Mouse (Mus musculus): ENCODE measurements around the gene Cdc42ep3. TPM values are rescaled to one million over a fixed set of nuclear protein-coding genes. Genes with fewer than 3 reads are reported as not detected.

Cdc42ep3 gene
- polyA plus RNA-seq, 1 experiment from 2014 or later = 55.8 TPM

- WGBS (ENCODE audit: insufficient replicate concordance) = 64% methylated on average over 7 of the region's 7 CpGs
Observed at GRCm38 (mm10) chr17:79305644-79306043, 49.2 kb downstream of the Cdc42ep3 start.

GRCm38 (mm10) chr17:79303744-79304497 lies 51.0 kb downstream of the Cdc42ep3 start:
- Histone ChIP-seq H3K36me3 (ENCODE audit: control insufficient read depth, insufficient read depth) (no peaks in the 10 kb centered on the region), H3K27ac (ENCODE audit: low read length) (0 out of 2 replicates have a peak overlapping the region, but pooled peaks have one; percentile 5), H3K9me3 (replicated peaks; ENCODE audit: control insufficient read depth, low read length) (no peaks in the 10 kb centered on the region), H3K4me1 (ENCODE audit: control insufficient read depth, low read depth, low read length) (no peaks in the 10 kb centered on the region), H3K9ac (ENCODE audit: low read depth, low read length) (no peak overlapping the region), H3K4me2 (ENCODE audit: low read depth, low read length) (no peak overlapping the region), H3K4me3 (ENCODE audit: low read depth, low read length) (no peak overlapping the region), H3K27me3 (ENCODE audit: control insufficient read depth, insufficient read depth, low read depth, low read length) (no peaks in the 10 kb centered on the region)
- ATAC-seq (ENCODE audit: low read depth) = peak; percentile 54; the same call in 1 of the 2 replicates
- WGBS (ENCODE audit: insufficient replicate concordance) = 67% methylated on average over 17 of the region's 17 CpGs

More at GRCm38 (mm10) chr17:79305644-79306043, 49.2 kb downstream of the Cdc42ep3 start:
- Histone ChIP-seq H3K9ac (ENCODE audit: low read depth, low read length) (no peak overlapping the region), H3K27me3 (ENCODE audit: control insufficient read depth, insufficient read depth, low read depth, low read length) (no peaks in the 10 kb centered on the region), H3K9me3 (replicated peaks; ENCODE audit: control insufficient read depth, low read length) (no peaks in the 10 kb centered on the region), H3K4me2 (ENCODE audit: low read depth, low read length) (no peak overlapping the region), H3K4me1 (ENCODE audit: control insufficient read depth, low read depth, low read length) (no peaks in the 10 kb centered on the region), H3K4me3 (ENCODE audit: low read depth, low read length) (no peak overlapping the region), H3K36me3 (ENCODE audit: control insufficient read depth, insufficient read depth) (no peaks in the 10 kb centered on the region), H3K27ac (ENCODE audit: low read length) (no peak overlapping the region)
- ATAC-seq (ENCODE audit: low read depth) = no peak

- Histone ChIP-seq H3K4me1 (ENCODE audit: control insufficient read depth, low read depth, low read length) (no peaks in the 10 kb centered on the region), H3K9me3 (replicated peaks; ENCODE audit: control insufficient read depth, low read length) (no peaks in the 10 kb centered on the region), H3K36me3 (ENCODE audit: control insufficient read depth, insufficient read depth) (no peaks in the 10 kb centered on the region), H3K4me2 (ENCODE audit: low read depth, low read length) (no peak overlapping the region), H3K27me3 (ENCODE audit: control insufficient read depth, insufficient read depth, low read depth, low read length) (no peaks in the 10 kb centered on the region), H3K4me3 (ENCODE audit: low read depth, low read length) (no peak overlapping the region), H3K9ac (ENCODE audit: low read depth, low read length) (no peak overlapping the region), H3K27ac (ENCODE audit: low read length) (0 out of 2 replicates have a peak overlapping the region, but pooled peaks have one; percentile 5)
- 0 out of 2 replicates have a peak, but pooled peaks have one; percentile 24 for ATAC-seq (ENCODE audit: low read depth)
- 56% methylated on average over 3 of the region's 3 CpGs for WGBS (ENCODE audit: insufficient replicate concordance)
Observed at GRCm38 (mm10) chr17:79303238-79303637, 51.7 kb downstream of the Cdc42ep3 start.

GRCm38 (mm10) chr17:79299925-79300324 lies 55.0 kb downstream of the Cdc42ep3 start:
- Histone ChIP-seq H3K9me3 (replicated peaks; ENCODE audit: control insufficient read depth, low read length) (no peaks in the 10 kb centered on the region), H3K4me3 (ENCODE audit: low read depth, low read length) (no peak overlapping the region), H3K27ac (ENCODE audit: low read length) (no peak overlapping the region), H3K4me2 (ENCODE audit: low read depth, low read length) (no peak overlapping the region), H3K36me3 (ENCODE audit: control insufficient read depth, insufficient read depth) (no peaks in the 10 kb centered on the region), H3K4me1 (ENCODE audit: control insufficient read depth, low read depth, low read length) (no peaks in the 10 kb centered on the region), H3K27me3 (ENCODE audit: control insufficient read depth, insufficient read depth, low read depth, low read length) (no peaks in the 10 kb centered on the region), H3K9ac (ENCODE audit: low read depth, low read length) (no peak overlapping the region)
- no peak for ATAC-seq (ENCODE audit: low read depth)
- WGBS (ENCODE audit: insufficient replicate concordance) = 77% methylated on average over 1 of the region's 1 CpGs

- Histone ChIP-seq H3K9ac (ENCODE audit: low read depth, low read length) (no peak overlapping the region), H3K4me1 (ENCODE audit: control insufficient read depth, low read depth, low read length) (no peaks in the 10 kb centered on the region), H3K36me3 (ENCODE audit: control insufficient read depth, insufficient read depth) (no peaks in the 10 kb centered on the region), H3K4me2 (ENCODE audit: low read depth, low read length) (no peak overlapping the region), H3K4me3 (ENCODE audit: low read depth, low read length) (no peak overlapping the region), H3K9me3 (replicated peaks; ENCODE audit: control insufficient read depth, low read length) (no peaks in the 10 kb centered on the region), H3K27me3 (ENCODE audit: control insufficient read depth, insufficient read depth, low read depth, low read length) (no peaks in the 10 kb centered on the region), H3K27ac (ENCODE audit: low read length) (no peak overlapping the region; the same call in 1 of the 2 replicates)
- ATAC-seq (ENCODE audit: low read depth) = no peak
Observed at GRCm38 (mm10) chr17:79298968-79299367, 55.9 kb downstream of the Cdc42ep3 start.

GRCm38 (mm10) chr17:79295926-79296325 lies 59.0 kb downstream of the Cdc42ep3 start:
- H3K9ac ChIP-seq (ENCODE audit: low read depth, low read length) = no peak overlapping the region
- no peaks in the 10 kb centered on the region for H3K9me3 ChIP-seq (replicated peaks; ENCODE audit: control insufficient read depth, low read length)
- no peaks in the 10 kb centered on the region for H3K36me3 ChIP-seq (ENCODE audit: control insufficient read depth, insufficient read depth)
- no peak overlapping the region for H3K27ac ChIP-seq (ENCODE audit: low read length)
- no peaks in the 10 kb centered on the region for H3K4me1 ChIP-seq (ENCODE audit: control insufficient read depth, low read depth, low read length)
- no peak for ATAC-seq (ENCODE audit: low read depth)
- H3K4me2 ChIP-seq (ENCODE audit: low read depth, low read length) = no peak overlapping the region
- H3K27me3 ChIP-seq (ENCODE audit: control insufficient read depth, insufficient read depth, low read depth, low read length) = no peaks in the 10 kb centered on the region
- 28% methylated on average over 4 of the region's 4 CpGs for WGBS (ENCODE audit: insufficient replicate concordance)
- H3K4me3 ChIP-seq (ENCODE audit: low read depth, low read length) = no peak overlapping the region

- ATAC-seq (ENCODE audit: low read depth) = no peak
- Histone ChIP-seq H3K4me3 (ENCODE audit: low read depth, low read length) (no peak overlapping the region), H3K4me1 (ENCODE audit: control insufficient read depth, low read depth, low read length) (no peaks in the 10 kb centered on the region), H3K27me3 (ENCODE audit: control insufficient read depth, insufficient read depth, low read depth, low read length) (no peaks in the 10 kb centered on the region), H3K36me3 (ENCODE audit: control insufficient read depth, insufficient read depth) (no peaks in the 10 kb centered on the region), H3K4me2 (ENCODE audit: low read depth, low read length) (no peak overlapping the region), H3K9me3 (replicated peaks; ENCODE audit: control insufficient read depth, low read length) (no peaks in the 10 kb centered on the region), H3K27ac (ENCODE audit: low read length) (no peak overlapping the region), H3K9ac (ENCODE audit: low read depth, low read length) (no peak overlapping the region)
- 56% methylated on average over 5 of the region's 5 CpGs for WGBS (ENCODE audit: insufficient replicate concordance)
Observed at GRCm38 (mm10) chr17:79291672-79292071, 63.2 kb downstream of the Cdc42ep3 start.

GRCm38 (mm10) chr17:79290697-79291096 lies 64.2 kb downstream of the Cdc42ep3 start:
- no peaks in the 10 kb centered on the region for H3K27me3 ChIP-seq (ENCODE audit: control insufficient read depth, insufficient read depth, low read depth, low read length)
- no peak overlapping the region for H3K9ac ChIP-seq (ENCODE audit: low read depth, low read length)
- H3K27ac ChIP-seq (ENCODE audit: low read length) = no peak overlapping the region
- H3K4me3 ChIP-seq (ENCODE audit: low read depth, low read length) = no peak overlapping the region
- H3K9me3 ChIP-seq (replicated peaks; ENCODE audit: control insufficient read depth, low read length) = no peaks in the 10 kb centered on the region
- no peak overlapping the region for H3K4me2 ChIP-seq (ENCODE audit: low read depth, low read length)
- ATAC-seq (ENCODE audit: low read depth) = no peak
- WGBS (ENCODE audit: insufficient replicate concordance) = 51% methylated on average over 2 of the region's 2 CpGs
- no peaks in the 10 kb centered on the region for H3K36me3 ChIP-seq (ENCODE audit: control insufficient read depth, insufficient read depth)
- no peaks in the 10 kb centered on the region for H3K4me1 ChIP-seq (ENCODE audit: control insufficient read depth, low read depth, low read length)

GRCm38 (mm10) chr17:79287302-79287701 lies 67.6 kb downstream of the Cdc42ep3 start:
- 54% methylated on average over 13 of the region's 13 CpGs for WGBS (ENCODE audit: insufficient replicate concordance)
- H3K4me2 ChIP-seq (ENCODE audit: low read depth, low read length) = no peak overlapping the region
- ATAC-seq (ENCODE audit: low read depth) = no peak
- no peak overlapping the region for H3K9ac ChIP-seq (ENCODE audit: low read depth, low read length)
- no peaks in the 10 kb centered on the region for H3K4me1 ChIP-seq (ENCODE audit: control insufficient read depth, low read depth, low read length)
- no peak overlapping the region for H3K27ac ChIP-seq (ENCODE audit: low read length)
- no peaks in the 10 kb centered on the region for H3K27me3 ChIP-seq (ENCODE audit: control insufficient read depth, insufficient read depth, low read depth, low read length)
- no peaks in the 10 kb centered on the region for H3K36me3 ChIP-seq (ENCODE audit: control insufficient read depth, insufficient read depth)
- no peak overlapping the region for H3K4me3 ChIP-seq (ENCODE audit: low read depth, low read length)
- H3K9me3 ChIP-seq (replicated peaks; ENCODE audit: control insufficient read depth, low read length) = no peaks in the 10 kb centered on the region

Data from liver, embryonic 16.5 days (tissue).